Mouse (Mus musculus): ENCODE data around the gene Lrch1.

The Lrch1 gene

DNA sequence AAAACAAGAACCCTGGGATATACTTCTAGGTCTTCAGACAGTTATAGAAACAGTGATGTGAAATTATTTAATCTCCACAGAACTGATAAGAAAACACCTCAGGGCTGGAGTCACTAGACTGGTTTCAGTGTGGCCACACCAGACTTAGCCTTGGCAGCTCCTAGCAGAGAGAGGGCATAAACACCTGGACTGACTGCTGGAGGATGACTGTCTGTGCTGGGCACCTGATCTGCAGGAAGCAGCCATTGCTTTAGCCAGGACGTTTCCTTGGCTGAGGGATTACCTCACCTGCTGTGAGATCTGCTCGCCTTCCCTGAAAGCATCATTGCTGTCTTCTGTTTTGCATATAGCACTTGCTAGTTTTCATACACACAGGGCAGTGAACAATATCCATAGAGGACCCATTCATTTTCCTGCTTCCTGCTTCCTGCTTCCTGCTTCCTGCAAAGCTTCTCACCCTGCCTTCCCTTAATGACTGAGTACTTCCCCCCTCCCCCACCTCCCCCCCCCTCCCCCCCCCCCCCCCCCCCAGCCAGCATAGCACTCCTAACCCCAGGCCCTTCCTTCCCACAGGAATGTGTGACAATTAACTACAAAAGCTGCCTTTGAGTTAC is 101.9 kb downstream of the Lrch1 start:
- TF ChIP-seq GATA4 (IDR thresholded peaks at IDR 0.05; ENCODE audit: insufficient replicate concordance, low read length), result no peak

DNA sequence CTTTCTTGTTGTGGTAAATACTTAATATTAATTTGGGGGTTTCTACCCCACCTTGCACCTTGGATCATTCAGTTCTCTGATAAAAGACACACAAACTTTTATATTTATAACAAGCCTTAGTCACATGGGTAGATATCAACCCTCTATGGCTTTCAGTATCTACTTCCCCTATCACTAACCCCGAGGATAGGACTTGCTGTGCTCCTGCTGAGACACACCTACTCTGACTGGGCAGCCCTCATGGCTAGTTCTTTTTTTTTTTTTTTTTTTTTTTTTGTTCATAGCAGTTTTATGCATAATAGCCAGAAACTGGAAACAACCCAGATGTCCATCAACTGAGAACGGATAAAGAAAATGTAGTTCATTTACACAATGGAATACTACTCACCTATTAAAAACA is 106.0 kb downstream of the Lrch1 start:
- no peak for TF ChIP-seq GATA4 (IDR thresholded peaks at IDR 0.05; ENCODE audit: insufficient replicate concordance, low read length)

DNA sequence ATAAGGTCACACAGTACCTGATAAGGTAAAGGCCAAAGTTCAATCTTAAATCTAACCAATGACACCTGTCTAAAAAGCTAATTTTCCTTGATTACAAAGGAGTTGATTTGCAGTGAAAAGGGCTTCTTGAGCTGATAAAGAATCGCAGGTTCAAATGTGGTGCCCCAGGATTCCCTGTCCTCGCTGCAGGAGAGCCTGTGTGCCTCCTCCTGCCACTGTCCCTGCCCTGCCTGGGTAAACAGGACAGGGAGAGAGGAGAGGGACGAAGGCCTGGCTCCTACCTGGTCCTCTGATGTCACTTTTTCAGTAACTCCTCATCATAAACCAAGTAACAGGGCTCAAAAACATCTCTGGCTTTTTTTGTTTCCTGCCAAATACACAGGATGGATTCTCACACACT is 106.4 kb downstream of the Lrch1 start:
- TF ChIP-seq GATA4 (IDR thresholded peaks at IDR 0.05; ENCODE audit: insufficient replicate concordance, low read length), result no peak

DNA sequence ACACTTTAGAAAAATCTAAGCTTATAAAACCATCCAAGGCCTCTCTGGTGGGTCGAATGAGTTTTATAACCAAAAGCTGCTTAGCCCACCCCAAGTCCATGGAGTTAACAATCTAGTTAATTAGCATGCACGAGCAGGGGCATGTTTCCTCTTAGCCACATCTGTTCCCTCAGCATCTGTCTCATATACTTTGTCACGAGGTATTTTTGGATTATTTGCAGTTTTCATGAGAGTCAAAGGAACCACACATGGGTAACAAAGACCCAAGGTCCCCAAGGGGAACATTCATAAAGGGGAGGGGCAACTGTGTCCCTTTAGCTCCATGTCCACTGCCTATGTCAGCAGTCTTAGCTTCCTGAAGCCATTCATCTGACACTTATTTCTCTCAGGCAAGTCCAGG is 106.9 kb downstream of the Lrch1 start:
- TF ChIP-seq GATA4 (IDR thresholded peaks at IDR 0.05; ENCODE audit: insufficient replicate concordance, low read length), result no peak

DNA sequence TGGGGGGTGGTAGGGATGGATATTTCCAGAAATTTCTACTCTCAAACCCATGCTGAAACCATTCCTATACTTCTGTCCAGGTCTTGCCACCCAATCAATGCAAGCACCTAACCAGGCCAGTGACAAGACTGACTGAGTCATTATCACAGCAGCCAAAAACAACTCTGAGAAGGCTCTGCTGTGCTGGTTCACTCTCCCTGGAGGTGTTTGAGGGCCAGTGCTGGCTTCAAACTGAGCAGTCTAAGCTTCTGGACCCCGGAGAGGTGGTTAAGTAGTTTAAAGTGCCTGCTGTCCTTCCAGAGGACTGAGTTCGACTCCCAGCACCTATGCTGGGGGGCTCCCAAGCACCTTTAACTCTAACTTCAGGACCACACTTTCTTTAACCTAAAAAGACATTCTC is 107.3 kb downstream of the Lrch1 start:
- no peak for TF ChIP-seq GATA4 (IDR thresholded peaks at IDR 0.05; ENCODE audit: insufficient replicate concordance, low read length)

DNA sequence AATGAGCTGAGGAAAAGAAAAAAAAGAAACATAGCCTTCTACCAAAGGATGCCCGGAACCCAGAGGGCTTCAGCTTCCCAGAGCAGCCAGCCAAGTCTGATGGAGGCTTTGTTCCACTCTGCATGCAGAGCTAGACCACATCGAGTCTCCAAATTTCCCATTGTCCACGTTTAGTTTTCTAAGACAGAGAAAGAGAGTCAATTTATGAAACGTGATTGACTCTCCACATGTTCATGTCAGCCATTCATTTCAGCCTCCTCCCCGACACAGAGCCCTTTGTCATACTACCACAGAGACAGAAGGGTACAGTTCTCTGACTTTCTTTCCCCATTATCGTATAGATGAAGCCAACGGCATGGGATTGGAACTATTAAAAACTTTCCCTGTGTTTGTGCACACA is 108.9 kb downstream of the Lrch1 start:
- no peak for TF ChIP-seq GATA4 (IDR thresholded peaks at IDR 0.05; ENCODE audit: insufficient replicate concordance, low read length)

DNA sequence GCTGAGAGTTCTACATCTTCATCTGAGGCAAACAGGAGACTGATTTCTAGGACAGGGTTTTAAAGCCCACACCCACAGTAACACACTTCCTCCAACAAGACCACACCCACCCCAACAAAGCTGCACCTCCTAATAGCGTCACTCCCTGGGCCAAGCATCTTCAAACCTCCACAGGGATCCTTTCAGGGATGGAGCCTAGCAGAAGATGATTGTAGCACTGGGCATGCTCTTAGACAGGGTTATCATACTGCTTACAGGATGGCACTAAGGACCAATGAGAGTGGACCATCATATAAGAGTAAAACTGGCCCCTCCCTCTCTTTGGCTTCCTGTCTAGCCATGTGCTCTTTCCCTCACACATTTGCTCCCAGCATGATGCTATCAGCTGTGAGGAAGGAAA is 112.7 kb downstream of the Lrch1 start:
- no peak for TF ChIP-seq GATA4 (IDR thresholded peaks at IDR 0.05; ENCODE audit: insufficient replicate concordance, low read length)

DNA sequence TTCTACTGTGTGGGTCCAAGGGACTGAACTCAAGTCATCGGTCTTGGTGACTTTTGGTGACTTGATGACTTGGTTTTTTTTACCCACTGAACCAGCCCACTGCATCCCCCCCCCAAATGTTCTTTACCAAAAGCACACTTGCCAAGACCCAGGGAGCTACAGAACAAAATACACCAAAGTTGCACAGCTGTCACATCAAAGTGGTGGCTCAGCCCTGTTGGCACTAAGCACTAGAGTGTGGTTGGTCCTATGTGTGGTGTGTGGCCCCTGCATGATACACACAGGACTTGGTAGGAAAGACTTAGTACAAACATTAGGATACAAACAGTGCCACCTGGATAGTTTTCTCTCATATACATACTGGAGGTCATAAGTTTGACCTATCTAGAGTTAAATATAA is 113.5 kb downstream of the Lrch1 start:
- TF ChIP-seq GATA4 (IDR thresholded peaks at IDR 0.05; ENCODE audit: insufficient replicate concordance, low read length), result no peak

DNA sequence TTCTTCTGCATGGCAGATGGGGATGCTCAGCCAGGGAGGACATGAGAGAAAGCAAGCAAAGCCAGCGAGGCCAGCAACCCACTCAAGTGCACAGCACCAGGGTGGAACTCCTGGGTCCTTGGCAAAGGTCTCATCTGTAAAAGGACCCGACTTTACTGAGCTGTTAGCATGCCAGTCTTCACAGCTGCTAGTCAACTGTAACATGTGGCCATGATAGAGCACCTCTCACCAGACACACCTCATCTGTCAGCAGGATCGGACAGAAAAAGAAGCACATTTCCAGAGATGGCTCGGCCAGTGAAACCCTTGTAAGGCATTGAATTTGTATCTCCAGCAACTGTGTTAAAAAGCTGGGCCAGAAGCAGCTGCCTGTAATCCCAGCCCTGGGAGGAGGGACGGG is 116.0 kb downstream of the Lrch1 start:
- no peak for TF ChIP-seq GATA4 (IDR thresholded peaks at IDR 0.05; ENCODE audit: insufficient replicate concordance, low read length)

DNA sequence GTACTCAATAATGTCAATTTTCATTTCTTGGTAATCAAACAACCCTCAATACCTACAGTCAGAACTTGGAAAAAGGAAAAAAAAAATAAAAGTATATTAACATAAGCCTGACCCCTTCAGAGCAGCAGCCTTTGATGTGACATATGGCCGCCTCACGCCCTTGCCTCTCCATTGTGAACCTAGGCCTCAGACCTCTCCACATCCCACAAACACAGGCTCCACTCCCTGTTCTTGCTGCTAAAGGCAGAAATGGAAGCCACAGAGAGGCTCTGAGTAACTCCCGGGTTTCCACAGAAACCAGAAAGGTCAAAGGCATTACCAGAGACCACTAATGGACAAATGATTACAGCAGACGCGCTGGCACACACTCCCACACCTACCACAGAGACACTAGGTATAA is 116.6 kb downstream of the Lrch1 start:
- no peak for TF ChIP-seq GATA4 (IDR thresholded peaks at IDR 0.05; ENCODE audit: insufficient replicate concordance, low read length)

DNA sequence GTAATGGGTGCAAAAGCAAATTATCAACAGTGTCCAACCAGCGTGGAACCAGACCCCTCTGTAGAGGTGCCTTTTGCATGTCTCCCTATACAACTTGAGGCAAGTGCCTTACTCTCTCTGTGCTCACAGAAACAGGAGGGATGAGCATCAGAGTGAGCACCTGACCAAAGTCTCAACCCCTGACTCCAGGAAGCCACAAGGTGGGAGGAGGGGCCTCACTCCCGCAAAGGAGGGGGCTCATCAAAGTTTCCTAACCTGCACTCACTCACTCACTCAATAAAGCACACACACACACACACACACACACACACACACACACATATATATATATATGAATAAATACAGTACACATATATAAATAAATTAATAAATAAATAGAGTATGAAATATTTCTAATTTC is 117.1 kb downstream of the Lrch1 start:
- TF ChIP-seq GATA4 (IDR thresholded peaks at IDR 0.05; ENCODE audit: insufficient replicate concordance, low read length), result no peak

DNA sequence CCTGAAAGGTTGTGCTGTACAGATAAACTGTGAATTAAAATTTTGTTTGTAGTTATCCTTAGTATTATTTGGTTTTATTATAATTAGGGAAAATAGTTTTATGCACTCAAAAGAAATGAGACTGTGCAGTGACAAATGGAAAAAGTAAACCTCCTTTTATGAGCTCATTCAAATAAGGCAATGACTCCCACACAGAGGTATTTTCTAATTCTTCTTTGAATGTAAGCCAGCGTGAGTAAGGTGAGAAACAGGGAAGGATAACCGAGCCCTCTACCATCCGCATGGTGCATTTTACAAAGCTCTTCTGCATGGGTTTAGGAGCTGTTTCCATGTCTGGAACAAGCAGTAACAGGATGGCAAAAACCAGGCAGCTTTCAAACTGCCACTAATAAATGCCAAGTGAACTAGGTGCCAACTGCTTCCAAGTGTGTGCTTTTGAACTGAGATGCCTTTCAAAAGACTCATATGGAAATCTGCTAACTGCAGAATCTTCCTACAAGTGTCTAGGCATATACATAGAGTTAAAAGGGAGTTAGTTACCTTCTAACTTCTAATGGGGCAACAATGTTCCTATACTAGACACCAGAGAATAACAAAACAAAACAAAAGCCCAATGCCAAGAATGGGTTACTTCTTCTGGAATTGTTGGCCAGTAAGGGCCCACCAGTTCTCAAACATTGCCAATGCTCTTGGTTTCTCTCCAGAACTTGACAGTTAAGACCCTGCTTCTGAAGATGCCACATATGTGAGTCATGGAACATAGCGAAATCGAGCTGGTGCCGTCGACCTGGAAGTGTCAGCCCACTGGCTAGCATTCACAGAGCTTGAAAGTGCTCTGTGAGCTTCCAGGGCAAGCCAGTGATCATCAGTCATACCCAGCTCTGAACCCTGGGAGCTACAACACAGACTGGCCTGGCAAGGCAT is 124.7 kb downstream of the Lrch1 start:
- TF ChIP-seq GATA4 (IDR thresholded peaks at IDR 0.05; ENCODE audit: insufficient replicate concordance, low read length), result no peak

DNA sequence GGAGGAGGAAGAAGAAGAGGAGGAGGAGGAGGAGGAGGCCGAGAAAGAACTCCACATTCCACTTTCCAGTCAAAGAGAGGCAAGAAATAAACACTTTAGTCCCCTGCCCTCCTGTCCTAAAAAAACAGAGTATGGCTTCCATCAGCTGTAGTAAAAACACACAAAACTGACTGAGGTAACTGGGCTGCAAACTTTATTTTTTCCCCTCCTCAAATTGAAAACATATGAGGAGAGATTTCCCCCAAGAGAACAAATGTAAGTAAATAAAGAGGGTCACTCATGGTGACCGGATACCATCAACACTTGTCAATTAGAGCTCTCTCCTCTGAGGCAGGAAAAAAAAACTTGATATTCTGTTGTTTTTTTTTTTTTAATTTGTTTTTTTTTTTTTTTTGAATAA is 125.6 kb downstream of the Lrch1 start:
- TF ChIP-seq GATA4 (IDR thresholded peaks at IDR 0.05; ENCODE audit: insufficient replicate concordance, low read length), result no peak

DNA sequence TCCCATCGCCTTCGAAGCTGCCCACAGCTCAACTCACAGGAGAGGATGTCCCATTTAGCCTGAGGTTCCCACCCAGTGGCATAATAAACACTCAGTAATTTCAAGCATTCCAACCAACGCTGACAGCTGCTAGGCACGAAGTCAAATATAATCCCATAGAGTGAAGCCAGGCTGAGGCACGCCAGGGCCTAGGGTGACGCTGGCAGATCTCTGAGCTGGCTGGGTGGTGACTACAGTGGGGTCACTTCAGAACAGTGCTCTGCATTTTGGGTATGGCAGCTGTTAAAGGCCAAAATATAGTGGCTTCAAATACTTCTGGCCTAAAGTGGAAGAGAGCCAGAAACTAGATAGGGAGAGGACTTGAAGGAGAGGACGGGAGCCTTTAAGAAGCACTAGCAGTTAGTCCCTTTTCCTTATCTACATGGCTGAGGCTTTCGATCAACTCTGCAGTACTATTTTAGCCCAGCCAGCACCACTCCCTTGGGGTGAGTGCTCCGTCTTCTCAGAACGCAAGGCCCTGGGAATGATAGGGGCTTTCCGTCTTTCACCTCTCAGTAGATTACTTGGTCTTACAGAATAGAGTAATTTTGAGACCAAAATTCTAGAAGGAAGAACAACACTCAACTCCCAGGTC is 127.4 kb downstream of the Lrch1 start:
- TF ChIP-seq GATA4 (IDR thresholded peaks at IDR 0.05; ENCODE audit: insufficient replicate concordance, low read length), result no peak

DNA sequence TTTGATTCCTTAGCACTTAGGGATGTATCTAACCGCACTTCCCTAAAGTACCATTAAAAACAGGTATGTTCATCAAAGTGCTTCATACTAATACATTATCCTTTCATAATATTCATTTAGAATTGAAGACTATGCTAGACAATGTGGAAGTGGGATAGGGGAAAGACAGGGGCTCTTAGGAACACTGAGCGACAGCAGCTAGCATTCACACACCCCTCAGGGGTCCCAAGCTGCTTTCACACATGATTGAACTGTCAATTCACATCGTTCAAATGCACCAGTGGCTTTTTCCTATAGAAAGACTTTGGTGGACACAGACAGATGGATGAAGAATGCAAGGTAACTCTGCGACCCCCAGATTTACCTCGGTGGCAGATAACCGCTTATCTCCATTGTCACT is 131.0 kb downstream of the Lrch1 start:
- no peak for TF ChIP-seq GATA4 (IDR thresholded peaks at IDR 0.05; ENCODE audit: insufficient replicate concordance, low read length)
